Mouse (Mus musculus) brown adipose tissue, adult 24 weeks (tissue): Measurements from ENCODE around the gene Actl9. TPM values are rescaled to one million over a fixed set of nuclear protein-coding genes. Genes with fewer than 3 reads are reported as not detected.

Experiments
- H3K27ac ChIP-seq: fragments of 200-500 bp; replicated peaks from 2 replicates; pipeline ENCODE4 v1.5.1; 2012; ENCODE audit warnings: low read depth, mild to moderate bottlenecking, low read length
- H3K4me1 ChIP-seq: fragments of 200-500 bp; 2 replicates; pipeline ENCODE4 v1.6.1; 2012; ENCODE audit warnings: low read length, mixed read lengths; ENCODE audit not compliant: control insufficient read depth, insufficient read depth, insufficient read length
- H3K4me3 ChIP-seq: fragments of 200-500 bp; 2 replicates; pipeline ENCODE4 v1.5.1; 2012; ENCODE audit warnings: low read depth, mild to moderate bottlenecking, low read length, moderate library complexity; ENCODE audit not compliant: insufficient read depth
- polyA plus RNA-seq: library from polyadenylated mRNA; stranded (reverse); fragments of >200 nt; gene quantifications from 2 replicates; pipeline ENCODE4 v1.2.4, GENCODE M21; 2012; ENCODE audit not compliant: missing spikeins, insufficient read depth, insufficient read length

Gene Actl9
- polyA plus RNA-seq: not detected in 2 replicates

DNA sequence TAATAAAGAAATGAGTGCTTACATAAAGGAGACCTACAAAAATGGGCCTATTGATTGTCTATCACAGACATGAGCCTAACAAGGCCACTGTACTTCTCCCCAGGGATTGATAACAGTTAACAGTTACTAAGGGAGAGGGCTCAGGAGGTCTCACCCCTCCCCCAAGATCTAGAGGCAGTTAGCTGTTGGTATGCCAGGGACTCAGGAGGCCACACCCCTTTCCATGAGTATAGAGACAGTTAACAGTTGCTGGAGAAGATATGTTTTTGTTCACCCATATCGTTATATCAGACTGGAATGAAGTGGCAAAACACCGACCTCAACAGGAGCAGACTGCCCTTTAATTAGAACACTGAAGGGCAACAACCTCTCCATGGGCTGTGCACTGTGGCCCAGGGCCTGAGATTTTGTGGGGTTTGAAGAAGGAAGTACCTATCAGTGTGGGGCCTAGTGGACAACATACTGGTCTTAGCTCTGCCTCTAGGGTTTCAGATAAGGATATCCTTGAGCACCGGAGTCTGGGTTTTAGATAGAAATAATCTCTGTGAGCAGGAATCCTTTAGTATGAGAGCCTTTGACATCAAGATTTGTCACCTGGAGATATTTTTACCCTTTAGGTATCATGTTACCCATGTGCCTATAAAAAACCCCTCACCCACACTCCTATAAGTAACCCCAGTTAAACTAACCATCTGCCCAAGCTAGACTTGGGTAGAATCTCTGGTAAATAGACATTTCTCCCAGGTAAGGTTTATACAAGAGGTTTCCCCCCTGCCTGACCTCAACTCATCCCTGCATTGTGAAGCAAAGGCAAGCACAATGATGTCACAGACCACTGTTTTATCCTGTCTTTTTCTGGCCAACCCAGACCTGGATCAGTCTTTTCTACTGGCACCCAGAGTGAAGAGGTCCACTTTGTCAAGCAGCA is at the start of gene Actl9:
TSS of gene Actl9 (plus strand) at position 878 of the 928 bp plus-strand sequence.
- Histone ChIP-seq H3K27ac (no peak within 1 kb of the TSS), H3K4me3 (no peak within 1 kb of the TSS), H3K4me1 (no peaks in the 10 kb centered on the region)

DNA sequence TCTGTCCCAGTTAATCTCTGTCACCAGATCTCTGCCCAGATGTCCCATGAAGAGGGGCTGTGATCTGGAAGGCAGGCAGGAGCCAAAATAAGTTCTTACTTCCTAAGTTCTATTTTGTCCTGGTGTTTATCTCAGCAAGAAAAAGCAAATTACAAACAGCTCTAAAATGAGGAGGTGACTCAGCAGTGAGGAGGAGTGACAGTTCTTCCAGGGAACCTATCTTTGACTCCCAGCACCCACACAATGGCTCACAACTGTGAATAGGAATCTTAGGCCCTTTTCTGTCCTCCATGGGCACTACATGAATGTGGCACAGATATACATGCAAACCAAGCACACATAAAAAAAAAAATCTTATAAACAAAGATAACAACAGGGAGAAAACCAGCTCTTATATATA is 47.0 kb upstream of the Actl9 start:
- Histone ChIP-seq H3K4me1 (no peaks in the 10 kb centered on the region), H3K4me3 (no peak overlapping the region), H3K27ac (no peak overlapping the region)

DNA sequence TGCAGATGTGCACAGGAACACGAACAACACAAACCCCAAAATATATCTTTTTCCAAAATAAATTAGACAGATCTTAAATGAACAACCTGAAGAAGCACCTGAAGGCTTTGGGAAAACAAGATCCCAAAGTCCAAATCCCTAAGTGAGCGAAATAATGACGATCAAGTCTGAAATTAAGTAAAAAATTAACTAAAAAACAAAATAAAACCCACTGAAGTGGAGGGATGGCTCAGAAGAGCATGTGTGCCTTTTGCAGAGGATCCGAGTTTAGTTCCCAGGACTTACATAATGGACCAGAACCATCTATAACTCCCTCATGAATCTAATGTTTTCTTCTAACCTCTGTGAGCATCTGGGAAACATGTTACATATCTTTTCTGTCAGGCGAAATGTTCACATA is 40.4 kb upstream of the Actl9 start:
- Histone ChIP-seq H3K4me1 (no peaks in the 10 kb centered on the region), H3K27ac (no peak overlapping the region), H3K4me3 (no peak overlapping the region)

DNA sequence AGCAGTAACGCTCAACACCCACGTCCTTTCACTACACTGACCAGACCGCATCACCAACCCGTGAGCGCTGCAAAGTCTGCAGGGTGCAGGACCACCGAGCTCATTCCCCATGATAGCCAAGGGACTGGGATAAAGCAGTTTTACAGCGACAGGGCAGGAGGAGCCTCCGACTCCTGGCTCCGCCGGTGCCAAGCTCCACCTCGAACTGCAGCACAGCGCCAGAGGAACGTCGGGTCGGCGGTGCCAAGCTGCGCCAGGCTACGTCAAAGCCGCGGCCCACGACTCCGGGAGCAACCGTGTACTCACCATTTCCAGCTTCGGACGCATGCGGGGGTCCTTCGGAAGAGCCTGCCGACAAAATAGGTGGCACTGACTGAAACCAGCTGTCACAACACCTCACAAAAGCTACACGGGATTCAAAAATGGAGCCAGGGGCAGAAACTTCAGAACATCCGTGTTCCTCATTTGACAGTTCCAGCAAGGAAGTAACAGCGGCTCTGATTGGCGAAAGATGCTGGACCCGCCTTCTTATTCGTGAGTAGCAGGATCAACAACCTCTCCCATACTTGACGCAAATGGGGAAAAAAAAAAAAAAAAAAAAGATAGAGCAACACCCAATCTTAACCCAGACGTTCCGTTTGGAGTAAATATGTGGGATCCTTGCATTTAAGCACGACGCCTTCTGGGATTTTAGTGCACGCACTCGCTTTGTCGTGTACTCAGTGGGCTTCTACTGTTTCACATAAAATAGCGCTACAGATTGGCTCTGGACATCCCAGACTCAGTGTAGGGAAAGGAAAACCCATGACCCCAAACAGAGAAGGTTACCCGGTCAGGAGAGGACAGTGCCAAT is 38.3 kb upstream of the Actl9 start, which contains the start of gene Zfp101:
TSS of gene Zfp101 (minus strand) at position 460 of the 853 bp plus-strand sequence.
- Histone ChIP-seq H3K4me3 (peak within 1 kb of the TSS; percentile 94), H3K27ac (peak within 1 kb of the TSS; percentile 77), H3K4me1 (no peaks in the 10 kb centered on the region)

DNA sequence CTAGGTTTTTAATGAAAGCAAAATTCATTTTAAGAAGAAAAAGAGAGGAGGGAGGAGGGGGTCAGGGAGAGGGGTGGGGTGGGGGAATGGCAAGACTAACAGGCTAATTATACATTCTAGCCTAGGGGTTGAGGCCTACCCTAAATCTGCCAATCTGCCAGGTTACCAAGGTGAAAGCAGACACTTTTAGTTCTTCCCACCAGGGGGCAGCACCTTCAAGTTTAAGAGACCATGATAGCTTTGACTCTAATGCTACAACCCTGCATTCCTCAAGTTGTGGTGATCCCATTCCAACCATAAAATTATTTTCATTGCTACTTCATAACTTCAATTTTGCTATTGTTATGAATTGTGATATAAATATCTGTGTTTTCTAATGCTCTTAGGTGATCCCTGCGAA is 6.5 kb downstream of the Actl9 start:
- Histone ChIP-seq H3K27ac (no peak overlapping the region), H3K4me3 (no peak overlapping the region), H3K4me1 (no peaks in the 10 kb centered on the region)

DNA sequence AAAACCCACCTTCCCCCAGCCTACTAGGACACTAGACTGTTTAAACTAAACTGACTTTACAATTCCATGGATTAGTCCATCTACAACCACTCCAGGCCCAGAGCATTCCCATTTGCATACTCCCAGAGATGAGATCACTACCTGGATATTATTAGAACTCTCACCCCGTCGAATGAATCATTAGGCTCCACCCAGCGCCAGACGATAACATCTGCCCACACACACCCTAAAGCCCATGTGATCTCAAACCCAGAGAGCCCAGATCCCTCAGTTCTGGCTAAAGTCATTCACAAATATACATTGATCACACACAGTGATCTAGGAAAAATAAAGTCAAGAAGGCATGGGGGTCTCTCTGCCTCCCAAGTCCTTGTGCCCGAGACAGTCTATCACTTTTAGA is 7.2 kb downstream of the Actl9 start:
- Histone ChIP-seq H3K4me3 (no peak overlapping the region), H3K27ac (no peak overlapping the region), H3K4me1 (no peaks in the 10 kb centered on the region)

DNA sequence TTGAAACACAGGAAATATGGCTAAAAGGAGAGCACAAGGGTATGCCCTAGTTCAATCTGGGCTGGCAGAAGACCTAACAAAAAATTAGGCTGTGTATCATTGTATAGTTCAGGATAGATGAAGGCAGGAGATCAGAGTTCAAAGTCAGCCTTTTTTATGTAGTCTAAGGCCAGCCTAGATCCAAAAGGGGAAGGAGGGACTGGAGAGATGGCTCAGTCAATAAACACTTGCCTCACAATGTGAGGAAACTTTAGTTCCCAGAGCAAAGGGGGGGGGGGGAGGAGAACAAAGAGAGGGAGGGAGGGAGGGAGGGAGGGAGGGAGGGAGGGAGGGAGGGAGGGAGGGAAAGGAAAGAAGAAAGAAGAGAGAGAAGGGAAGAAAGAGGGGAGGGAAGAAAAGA is 8.5 kb downstream of the Actl9 start:
- Histone ChIP-seq H3K4me1 (no peaks in the 10 kb centered on the region), H3K4me3 (no peak overlapping the region), H3K27ac (no peak overlapping the region)

DNA sequence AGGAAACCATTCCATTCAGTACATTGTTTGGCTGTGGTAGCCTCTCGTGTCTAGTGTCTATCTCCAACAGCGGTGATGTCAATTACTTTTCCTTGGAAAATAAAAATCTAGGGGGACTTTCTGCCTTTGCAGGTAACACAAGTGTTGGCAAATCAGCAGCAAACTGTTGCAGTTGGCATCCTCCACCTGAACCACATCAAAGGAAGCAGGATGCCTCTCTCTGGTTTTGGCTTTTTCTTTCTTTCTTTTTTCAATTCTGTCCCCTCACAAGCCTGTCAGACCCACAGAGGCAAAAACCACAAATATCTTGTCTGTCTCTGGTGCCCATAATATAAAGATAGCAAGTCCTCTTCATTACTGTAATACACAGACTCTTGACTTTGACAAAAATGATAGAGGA is 23.9 kb downstream of the Actl9 start:
- no peaks in the 10 kb centered on the region for H3K4me1 ChIP-seq
- no peak overlapping the region for H3K27ac ChIP-seq
- no peak overlapping the region for H3K4me3 ChIP-seq

DNA sequence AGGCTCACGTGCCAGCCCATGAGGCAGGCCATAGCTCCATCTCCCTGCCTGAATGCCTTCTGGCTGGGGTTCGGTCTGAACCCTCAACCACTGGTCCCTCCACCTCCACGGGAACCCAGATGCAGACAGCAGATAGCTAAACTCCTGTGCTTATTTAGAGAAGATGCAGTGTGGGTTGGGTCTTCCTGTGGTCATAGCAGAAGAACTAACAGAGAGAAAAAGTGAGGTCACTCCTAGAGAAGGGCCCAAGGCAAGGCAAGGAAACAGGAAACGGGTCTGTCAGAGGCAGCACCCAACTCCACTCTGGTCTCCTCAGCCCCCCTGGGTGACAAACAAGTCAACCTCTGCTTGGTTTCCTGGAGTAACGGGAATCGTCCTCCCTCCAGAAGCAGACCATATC is 38.5 kb downstream of the Actl9 start:
- Histone ChIP-seq H3K27ac (no peak overlapping the region), H3K4me3 (no peak overlapping the region), H3K4me1 (no peaks in the 10 kb centered on the region)

Other genes starting within 250 kb of the Actl9 start
- not detected in 2 replicates for gene Olfr239, start 241.6 kb upstream of the Actl9 start, polyA plus RNA-seq
- not detected in 2 replicates for gene Olfr1564, start 211.2 kb upstream of the Actl9 start, polyA plus RNA-seq
- gene Zfp955a, start 177.8 kb upstream of the Actl9 start, polyA plus RNA-seq: 4.6 and 4.7 TPM in 2 replicates
- gene Olfr63, start 168.2 kb upstream of the Actl9 start, polyA plus RNA-seq: not detected in 2 replicates
- 3.7 and 7.1 TPM in 2 replicates for gene Zfp955b, start 143.4 kb upstream of the Actl9 start, polyA plus RNA-seq
- 2.2 and 3.8 TPM in 2 replicates for gene Zfp81, start 74.0 kb upstream of the Actl9 start, polyA plus RNA-seq
- gene Zfp101, start 38.3 kb upstream of the Actl9 start, polyA plus RNA-seq: 3.6 and 5.3 TPM in 2 replicates
- 4.9 and 11.8 TPM in 2 replicates for gene Adamts10, start 91.3 kb downstream of the Actl9 start, polyA plus RNA-seq
- 1.8 and 5.0 TPM in 2 replicates for gene Myo1f, start 122.8 kb downstream of the Actl9 start, polyA plus RNA-seq
- gene Zfp414, start 196.2 kb downstream of the Actl9 start, polyA plus RNA-seq: 13.6 and 15.9 TPM in 2 replicates
- 0.59 TPM in 1 of 2 replicates, not detected in the other for gene Pram1, start 205.2 kb downstream of the Actl9 start, polyA plus RNA-seq